Mouse (Mus musculus): ENCODE data around the gene Ccdc58.

DNA sequence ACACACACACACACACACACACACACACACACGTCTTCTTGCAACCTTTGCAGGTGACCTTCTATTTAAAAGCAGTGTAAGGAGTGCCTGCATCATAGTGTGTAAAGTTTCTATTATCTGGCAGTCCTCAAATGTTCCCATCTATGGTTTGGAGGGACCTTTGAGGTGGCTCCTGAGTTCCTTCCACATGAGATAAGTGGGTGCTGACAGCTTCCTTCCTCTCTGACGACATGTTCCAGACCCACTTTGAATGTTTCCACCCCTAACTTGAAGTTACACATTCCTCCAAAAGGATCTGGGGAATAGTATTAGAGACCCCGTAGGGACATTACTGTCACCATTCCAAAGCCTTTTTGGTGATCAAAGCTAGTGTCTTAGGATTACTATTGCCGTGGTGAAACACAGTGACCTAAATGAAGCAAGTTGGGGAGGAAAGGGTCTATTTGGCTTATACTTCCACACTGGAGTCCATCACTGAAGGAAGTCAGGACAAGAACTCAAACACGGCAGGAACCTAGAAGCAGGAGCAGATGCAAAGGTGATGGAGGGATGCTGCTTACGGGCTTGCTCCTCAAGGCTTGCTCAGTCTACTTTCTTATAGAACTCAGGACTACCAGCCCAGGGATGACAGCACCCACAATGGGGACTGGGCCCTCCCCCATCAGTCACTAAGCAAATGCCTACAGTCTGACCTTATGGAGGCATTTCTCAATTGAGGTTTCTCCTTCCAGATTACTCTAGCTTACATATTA lies 17.8 kb upstream of the Ccdc58 start:
- no peak for TF ChIP-seq TAL1 (IDR thresholded peaks at IDR 0.05; ENCODE audit: low read length)
- no peak for TF ChIP-seq GATA1 (IDR thresholded peaks at IDR 0.05; ENCODE audit: low read length)

Measured in erythroblast, embryonic 14.5 days (primary cell).